Mouse (Mus musculus): Measurements from ENCODE around the gene Tssk6.

DNA sequence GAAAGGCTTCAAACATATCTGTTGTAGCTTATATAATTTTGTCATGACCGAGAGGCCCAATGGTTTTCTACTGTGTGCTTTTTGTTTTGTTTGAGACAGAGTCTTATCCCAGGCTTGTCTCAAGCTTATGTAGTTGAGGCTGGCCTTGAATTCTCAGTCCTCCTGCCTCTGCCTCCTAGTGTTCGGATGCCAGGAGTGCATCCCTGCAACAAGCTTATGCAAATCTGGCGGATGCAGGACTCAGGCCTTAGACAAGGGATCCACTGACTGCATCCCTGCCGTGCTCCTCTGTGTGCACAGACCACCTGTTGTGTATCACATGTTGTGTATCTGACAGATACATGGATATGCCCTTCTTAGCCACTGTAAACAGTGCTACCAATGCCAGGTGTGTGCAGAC lies 41.2 kb upstream of the Tssk6 start:
- TF ChIP-seq CTCF (IDR thresholded peaks at IDR 0.05) (peak; percentile 54), EP300 (IDR thresholded peaks at IDR 0.05) (no peak)

All from lung, postnatal 0 days (tissue).